Comparison of ENCODE assay signal across 11 mouse cellular contexts in the genomic region with DNA sequence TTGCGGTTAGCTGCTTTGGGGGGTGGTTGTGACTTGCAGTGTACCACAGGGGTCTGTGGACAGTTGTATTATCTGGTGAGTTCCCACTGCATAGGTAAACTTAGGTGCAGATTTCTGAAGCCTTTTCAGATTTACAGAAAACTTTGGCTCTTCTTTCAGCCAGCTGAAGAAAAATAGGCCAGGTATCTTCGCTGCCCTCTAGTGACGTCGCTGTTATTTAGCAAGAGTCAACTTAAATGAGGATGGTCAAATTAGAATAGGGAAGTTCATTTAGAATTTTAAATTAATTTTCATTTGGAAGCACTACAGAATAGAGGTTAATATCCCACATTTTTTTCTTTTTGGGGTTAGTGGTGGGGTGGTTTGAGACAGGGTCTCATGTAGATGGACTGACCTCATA. TPM values are rescaled to one million over a fixed set of nuclear protein-coding genes. Genes with fewer than 3 reads are reported as not detected.
A peak's percentile ranks its signal among the peaks of the same experiment; 100 is the strongest.
DNase-seq lines count a peak whose midpoint lies in the region.
"Had no signal": no experiment of that assay in that cellular context is flagged by ENCODE, and none has a peak within 500 bp of the region (broad histone marks: within the 10 kb centered on the region; RNA-seq: fewer than 3 reads in every experiment).

No protein-coding gene starts in this region.

- H3K36me3 ChIP-seq in splenic B cell, adult 2 months (ENCODE audit: control insufficient read depth, insufficient read depth, low read length, poor library complexity, severe bottlenecking) = no peaks in the 10 kb centered on the region
- H3K36me3 ChIP-seq: midbrain, embryonic 12.5 days had no signal

- H3K27me3 ChIP-seq in splenic B cell, adult 2 months (ENCODE audit: control insufficient read depth, insufficient read depth, low read length, poor library complexity, severe bottlenecking) = no peaks in the 10 kb centered on the region
- H3K27me3 ChIP-seq: midbrain, embryonic 12.5 days had no signal

- DNase-seq in cerebellum, postnatal 14 days = peak; percentile 12 to 17
- DNase-seq in cerebellum, adult 8-10 months = no peak
- DNase-seq in kidney, postnatal 4 days = peak; percentile 28 to 33
- DNase-seq in kidney, postnatal 14 days = no peak
- DNase-seq in thymus, postnatal 0 days (ENCODE audit: low spot score) = peak; percentile 9
- DNase-seq in thymus, adult 18-20 months = no peak
- DNase-seq in splenic B cell, adult 2 months (ENCODE audit: low read depth, low spot score) = peak; percentile 8
- no peak for DNase-seq in urinary bladder, adult 18-20 months (ENCODE audit: low spot score in 2 of 2)
- DNase-seq: gastrocnemius, postnatal 10 days; liver had no signal

RNA-seq across cellular contexts. Expression of a gene that starts 30.6 kb away (rescaled TPM):
- not detected in 2 replicates for polyA plus RNA-seq in thymus, postnatal 0 days (2015; fragmentation: Nextera tagmentation; extraction: Ambion mirVana)

Comparison
In these comparisons a context has a peak if more than half of its experiments do, and no peak if none do; other contexts are left out.
1. DNase-seq: peak in cerebellum, postnatal 14 days (2 of 2), kidney, postnatal 4 days (2 of 2), thymus, postnatal 0 days (single experiment) and splenic B cell, adult 2 months (single experiment); none in cerebellum, adult 8-10 months (single experiment), kidney, postnatal 14 days (single experiment), thymus, adult 18-20 months (0 of 2) and urinary bladder, adult 18-20 months (0 of 2).